Mouse (Mus musculus) liver, embryonic 12.5 days (tissue): Measurements from ENCODE around the gene Lrrc56. TPM values are rescaled to one million over a fixed set of nuclear protein-coding genes. Genes with fewer than 3 reads are reported as not detected.

ENCODE experiments used
- ATAC-seq: fragments of 200-750 bp; cut with Nextera tagmentation; 2 replicates; pipeline ENCODE4 v1.8.0; 2017; ENCODE audit warnings: moderate number of reproducible peaks, mild to moderate bottlenecking, moderate library complexity
- H3K27ac ChIP-seq: fragments of 300-500 bp; sonication (generic); 2 replicates; pipeline ENCODE4 v1.5.1; 2016; ENCODE audit warnings: mild to moderate bottlenecking
- H3K27me3 ChIP-seq: fragments of 300-500 bp; sonication (generic); replicated peaks from 2 replicates; pipeline ENCODE4 v1.6.1; 2016; ENCODE audit warnings: mild to moderate bottlenecking, moderate library complexity
- H3K36me3 ChIP-seq: fragments of 300-500 bp; sonication (generic); 2 replicates; pipeline ENCODE4 v1.6.1; 2016; ENCODE audit warnings: mild to moderate bottlenecking, moderate library complexity
- H3K4me1 ChIP-seq: fragments of 300-500 bp; sonication (generic); 2 replicates; pipeline ENCODE4 v1.6.1; 2016
- H3K4me2 ChIP-seq: fragments of 300-500 bp; sonication (generic); 2 replicates; pipeline ENCODE4 v1.6.1; 2016; ENCODE audit warnings: mild to moderate bottlenecking, moderate library complexity
- H3K4me3 ChIP-seq: fragments of 300-500 bp; sonication (generic); 2 replicates; pipeline ENCODE4 v1.5.1; 2016; ENCODE audit warnings: mild to moderate bottlenecking, moderate library complexity
- H3K9ac ChIP-seq: fragments of 300-500 bp; sonication (generic); 2 replicates; pipeline ENCODE4 v1.6.1; 2016; ENCODE audit warnings: mild to moderate bottlenecking, moderate library complexity
- H3K9me3 ChIP-seq: fragments of 300-500 bp; sonication (generic); replicated peaks from 2 replicates; pipeline ENCODE4 v1.6.1; 2016; ENCODE audit warnings: mild to moderate bottlenecking, moderate library complexity
- WGBS: fragments of 180-500 bp; shearing (Covaris S2); methylation state at CpG from one replicate; pipeline ENCODE4 v1.1.7; 2016; ENCODE audit not compliant: insufficient replicate concordance; 5-methylcytosine and 5-hydroxymethylcytosine counted together
- polyA plus RNA-seq: library from polyadenylated mRNA; unstranded; fragments of >200 nt; fragmentation: Nextera tagmentation; extraction: Ambion mirVana; gene quantifications from 2 replicates; pipeline ENCODE4 v1.2.1, GENCODE M21; 2016

The Lrrc56 gene
- polyA plus RNA-seq, 1 experiment from 2014 or later: 16.4 TPM

GRCm38 (mm10) chr7:141219558-141220099, 25.7 kb downstream of the Lrrc56 start:
- no peaks in the 10 kb centered on the region for H3K27me3 ChIP-seq
- H3K4me3 ChIP-seq: peak overlapping the region; percentile 73; the same call in 1 of the 2 replicates
- H3K4me1 ChIP-seq: peaks cover 79% of the 10 kb centered on the region
- H3K9me3 ChIP-seq: no peaks in the 10 kb centered on the region
- peaks cover 39% of the 10 kb centered on the region for H3K36me3 ChIP-seq
- peak overlapping the region; percentile 87 for H3K9ac ChIP-seq
- WGBS: 69% methylated on average over 1 of the region's 1 CpGs
- peak overlapping the region; percentile 93 for H3K4me2 ChIP-seq
- ATAC-seq: no peak
- peak overlapping the region; percentile 83 for H3K27ac ChIP-seq

GRCm38 (mm10) chr7:141220377-141220776, 26.4 kb downstream of the Lrrc56 start:
- no peak for ATAC-seq
- Histone ChIP-seq H3K27me3 (no peaks in the 10 kb centered on the region), H3K9me3 (no peaks in the 10 kb centered on the region), H3K36me3 (peaks cover 39% of the 10 kb centered on the region), H3K27ac (peak overlapping the region; percentile 83), H3K4me2 (peak overlapping the region; percentile 93), H3K4me1 (peaks cover 72% of the 10 kb centered on the region), H3K9ac (peak overlapping the region; percentile 87), H3K4me3 (peak overlapping the region; percentile 73)
- WGBS: 83% methylated on average over 1 of the region's 1 CpGs

GRCm38 (mm10) chr7:141221249-141222125, 27.5 kb downstream of the Lrrc56 start:
- H3K36me3 ChIP-seq: peaks cover 39% of the 10 kb centered on the region
- peak; percentile 97 for ATAC-seq
- peak overlapping the region; percentile 73 for H3K4me3 ChIP-seq
- no peaks in the 10 kb centered on the region for H3K9me3 ChIP-seq
- H3K9ac ChIP-seq: peak overlapping the region; percentile 87
- H3K27me3 ChIP-seq: no peaks in the 10 kb centered on the region
- H3K27ac ChIP-seq: peak overlapping the region; percentile 90
- peaks cover 65% of the 10 kb centered on the region for H3K4me1 ChIP-seq
- 8% methylated on average over 44 of the region's 44 CpGs for WGBS
- peak overlapping the region; percentile 93 for H3K4me2 ChIP-seq

- peak overlapping the region; percentile 90 for H3K27ac ChIP-seq
- H3K36me3 ChIP-seq: peaks cover 36% of the 10 kb centered on the region
- peak overlapping the region; percentile 93 for H3K4me2 ChIP-seq
- H3K27me3 ChIP-seq: no peaks in the 10 kb centered on the region
- H3K4me3 ChIP-seq: peak overlapping the region; percentile 73
- ATAC-seq: no peak
- WGBS: 16% methylated on average over 8 of the region's 8 CpGs
- H3K4me1 ChIP-seq: peaks cover 59% of the 10 kb centered on the region
- H3K9ac ChIP-seq: peak overlapping the region; percentile 71
- H3K9me3 ChIP-seq: no peaks in the 10 kb centered on the region
Measured at GRCm38 (mm10) chr7:141222126-141222467, 28.1 kb downstream of the Lrrc56 start.

GRCm38 (mm10) chr7:141222696-141223215, 28.8 kb downstream of the Lrrc56 start:
- no peaks in the 10 kb centered on the region for H3K27me3 ChIP-seq
- H3K9me3 ChIP-seq: no peaks in the 10 kb centered on the region
- 80% methylated on average over 4 of the region's 4 CpGs for WGBS
- no peak for ATAC-seq
- peak overlapping the region; percentile 93 for H3K4me2 ChIP-seq
- peak overlapping the region; percentile 71 for H3K9ac ChIP-seq
- peak overlapping the region; percentile 90 for H3K27ac ChIP-seq
- H3K4me1 ChIP-seq: peaks cover 53% of the 10 kb centered on the region
- no peak overlapping the region for H3K4me3 ChIP-seq
- H3K36me3 ChIP-seq: peaks cover 30% of the 10 kb centered on the region

- no peak for ATAC-seq
- Histone ChIP-seq H3K4me3 (no peak overlapping the region), H3K4me2 (no peak overlapping the region), H3K9ac (no peak overlapping the region), H3K4me1 (peaks cover 44% of the 10 kb centered on the region), H3K36me3 (peaks cover 12% of the 10 kb centered on the region), H3K27ac (no peak overlapping the region), H3K9me3 (no peaks in the 10 kb centered on the region), H3K27me3 (no peaks in the 10 kb centered on the region)
- 81% methylated on average over 6 of the region's 6 CpGs for WGBS
Measured at GRCm38 (mm10) chr7:141226535-141226934, 32.6 kb downstream of the Lrrc56 start.

GRCm38 (mm10) chr7:141227796-141228195, 33.8 kb downstream of the Lrrc56 start:
- peak; percentile 2 for ATAC-seq
- Histone ChIP-seq H3K4me2 (peak overlapping the region; percentile 87), H3K27ac (peak overlapping the region; percentile 90), H3K9ac (peak overlapping the region; percentile 98), H3K9me3 (no peaks in the 10 kb centered on the region), H3K36me3 (peaks cover 25% of the 10 kb centered on the region), H3K27me3 (no peaks in the 10 kb centered on the region), H3K4me1 (peaks cover 41% of the 10 kb centered on the region), H3K4me3 (no peak overlapping the region)
- 70% methylated on average over 4 of the region's 4 CpGs for WGBS

- H3K4me2 ChIP-seq: peak within 1 kb of the TSS; percentile 87
- H3K9ac ChIP-seq: peak within 1 kb of the TSS; percentile 98
- H3K4me3 ChIP-seq: peak within 1 kb of the TSS; percentile 97
- peak; percentile 89 for ATAC-seq
- peak within 1 kb of the TSS; percentile 90 for H3K27ac ChIP-seq
- under 1% methylated on average over 76 of the region's 76 CpGs for WGBS
- H3K36me3 ChIP-seq: peaks cover 32% of the 10 kb centered on the region
- H3K27me3 ChIP-seq: no peaks in the 10 kb centered on the region
- H3K9me3 ChIP-seq: no peaks in the 10 kb centered on the region
- H3K4me1 ChIP-seq: peaks cover 36% of the 10 kb centered on the region
Measured at GRCm38 (mm10) chr7:141228279-141229067, 34.5 kb downstream of the Lrrc56 start, which contains the start of gene Phrf1. Gene Phrf1 (plus strand): TSS chr7:141228784.

- Histone ChIP-seq H3K9me3 (no peaks in the 10 kb centered on the region), H3K4me3 (peak overlapping the region; percentile 97), H3K36me3 (peaks cover 44% of the 10 kb centered on the region), H3K27me3 (no peaks in the 10 kb centered on the region), H3K4me2 (peak overlapping the region; percentile 87), H3K27ac (peak overlapping the region; percentile 90), H3K4me1 (peaks cover 36% of the 10 kb centered on the region), H3K9ac (peak overlapping the region; percentile 98)
- no peak for ATAC-seq
- WGBS: 33% methylated on average over 6 of the region's 6 CpGs
Measured at GRCm38 (mm10) chr7:141229702-141230101, 35.7 kb downstream of the Lrrc56 start.

GRCm38 (mm10) chr7:141230570-141230969, 36.6 kb downstream of the Lrrc56 start:
- 84% methylated on average over 4 of the region's 4 CpGs for WGBS
- peaks cover 53% of the 10 kb centered on the region for H3K36me3 ChIP-seq
- no peaks in the 10 kb centered on the region for H3K9me3 ChIP-seq
- no peaks in the 10 kb centered on the region for H3K27me3 ChIP-seq
- H3K4me2 ChIP-seq: peak overlapping the region; percentile 87
- H3K4me1 ChIP-seq: peaks cover 36% of the 10 kb centered on the region
- ATAC-seq: no peak
- H3K4me3 ChIP-seq: peak overlapping the region; percentile 97; the same call in 1 of the 2 replicates
- H3K27ac ChIP-seq: no peak overlapping the region
- H3K9ac ChIP-seq: peak overlapping the region; percentile 98

- H3K4me3 ChIP-seq: peak overlapping the region; percentile 97; the same call in 1 of the 2 replicates
- H3K9me3 ChIP-seq: no peaks in the 10 kb centered on the region
- WGBS: 88% methylated on average over 3 of the region's 3 CpGs
- H3K4me2 ChIP-seq: no peak overlapping the region
- peaks cover 58% of the 10 kb centered on the region for H3K36me3 ChIP-seq
- H3K9ac ChIP-seq: no peak overlapping the region
- no peak overlapping the region for H3K27ac ChIP-seq
- H3K27me3 ChIP-seq: no peaks in the 10 kb centered on the region
- H3K4me1 ChIP-seq: peaks cover 36% of the 10 kb centered on the region
- ATAC-seq: no peak
Measured at GRCm38 (mm10) chr7:141231111-141231510, 37.2 kb downstream of the Lrrc56 start.
